Mouse (Mus musculus) CH12.LX (cell line): ENCODE measurements around the gene Prkca. TPM values are rescaled to one million over a fixed set of nuclear protein-coding genes. Genes with fewer than 3 reads are reported as not detected.

Experiments used
- DNase-seq: peaks from one replicate; pipeline ENCODE4 v3.0.0-alpha.2; 2013; ENCODE audit errors: extremely low read depth
- H3K27ac ChIP-seq: 2 replicates; pipeline ENCODE4 v1.5.1; 2012; ENCODE audit warnings: low read depth, mild to moderate bottlenecking, control low read depth, moderate library complexity; ENCODE audit not compliant: insufficient read depth
- H3K27me3 ChIP-seq: replicated peaks from 2 replicates; pipeline ENCODE3; 2012; ENCODE audit warnings: inconsistent platforms
- H3K36me3 ChIP-seq, 2 experiments: replicated peaks in 1 of 2; 2 replicates each; pipeline versions ENCODE3 to v1.6.1; 2012; ENCODE audit warnings: inconsistent platforms in 1 of 2, low read length in 1 of 2, mild to moderate bottlenecking in 1 of 2, mixed read lengths in 1 of 2, moderate library complexity in 1 of 2; ENCODE audit not compliant: control insufficient read depth in 1 of 2, insufficient read depth in 1 of 2
- H3K4me1 ChIP-seq, 2 experiments: 2 replicates each; pipeline ENCODE4 v1.6.1; 2012; ENCODE audit warnings: inconsistent platforms in 1 of 2, moderate library complexity in 1 of 2; ENCODE audit not compliant: insufficient read depth in 2 of 2, control insufficient read depth in 1 of 2
- H3K4me2 ChIP-seq: 2 replicates; pipeline ENCODE4 v1.6.1; 2012; ENCODE audit warnings: low read depth, mild to moderate bottlenecking, control low read depth; ENCODE audit not compliant: poor library complexity, insufficient read depth, severe bottlenecking
- H3K4me3 ChIP-seq, 3 experiments: fragments of 150-350 bp in 1 of 3; sonication (generic) in 1 of 3; replicated peaks in 1 of 3; 2 replicates each; pipeline versions ENCODE3 to v1.5.1; 2011 to 2012; ENCODE audit warnings: low read depth in 2 of 3, low read length in 2 of 3, mild to moderate bottlenecking in 2 of 3, moderate library complexity in 2 of 3, control low read depth in 1 of 3, improper control_type of control experiment in 1 of 3, inconsistent platforms in 1 of 3, mixed read lengths in 1 of 3; ENCODE audit not compliant: poor library complexity in 1 of 3
- H3K79me2 ChIP-seq: replicated peaks from 2 replicates; pipeline ENCODE4 v1.6.1; 2012; ENCODE audit warnings: mild to moderate bottlenecking, moderate library complexity; ENCODE audit not compliant: control insufficient read depth, poor library complexity, insufficient read depth, severe bottlenecking; ENCODE audit errors: extremely low read depth
- H3K9ac ChIP-seq: 2 replicates; pipeline ENCODE4 v1.6.1; 2012; ENCODE audit warnings: low read depth, mild to moderate bottlenecking, control low read depth, moderate library complexity; ENCODE audit not compliant: insufficient read depth
- H3K9me3 ChIP-seq: replicated peaks from 2 replicates; pipeline ENCODE3; 2012; ENCODE audit warnings: low read length, inconsistent platforms, mixed read lengths
- BHLHE40 ChIP-seq: IDR thresholded peaks from 2 replicates; pipeline ENCODE4 v1.6.1; 2011; ENCODE audit warnings: mild to moderate bottlenecking, low read depth, low read length, improper control_type of control experiment
- CHD2 ChIP-seq: IDR thresholded peaks from 2 replicates; pipeline ENCODE4 v1.6.1; 2011; ENCODE audit warnings: low read length, improper control_type of control experiment
- CTCF ChIP-seq, 2 experiments: IDR thresholded peaks in 1 of 2; conservative IDR thresholded peaks in 1 of 2; 2 replicates each; pipeline ENCODE4 v1.5.1; 2011 to 2012; ENCODE audit warnings: low read depth in 2 of 2, low read length in 2 of 2, improper control_type of control experiment in 1 of 2, inconsistent platforms in 1 of 2, mild to moderate bottlenecking in 1 of 2, moderate library complexity in 1 of 2
- E2F4 ChIP-seq: IDR thresholded peaks from 2 replicates; pipeline ENCODE4 v1.6.1; 2011; ENCODE audit warnings: low read depth, low read length, improper control_type of control experiment; ENCODE audit not compliant: insufficient replicate concordance
- ELF1 ChIP-seq: IDR thresholded peaks from 2 replicates; pipeline ENCODE4 v1.6.1; 2014; ENCODE audit warnings: low read depth, mild to moderate bottlenecking, inconsistent platforms, low read length, improper control_type of control experiment
- ETS1 ChIP-seq: conservative IDR thresholded peaks from 2 replicates; pipeline ENCODE4 v1.6.1; 2012; ENCODE audit warnings: low read depth, mild to moderate bottlenecking, inconsistent platforms, low read length, improper control_type of control experiment, moderate library complexity
- GABPA ChIP-seq: IDR thresholded peaks from 2 replicates; pipeline ENCODE4 v1.6.1; 2012; ENCODE audit warnings: low read depth, low read length, improper control_type of control experiment, inconsistent platforms; ENCODE audit not compliant: insufficient replicate concordance
- IRF4 ChIP-seq: IDR thresholded peaks from 2 replicates; pipeline ENCODE4 v1.6.1; 2014; ENCODE audit warnings: low read depth, mild to moderate bottlenecking, inconsistent platforms, low read length, improper control_type of control experiment
- JUND ChIP-seq: conservative IDR thresholded peaks from 2 replicates; pipeline ENCODE4 v1.6.1; 2011; ENCODE audit warnings: low read depth, low read length, improper control_type of control experiment
- KAT2A ChIP-seq: IDR thresholded peaks from 2 replicates; pipeline ENCODE4 v1.6.1; 2012; ENCODE audit warnings: low read length, improper control_type of control experiment, inconsistent platforms; ENCODE audit not compliant: insufficient replicate concordance
- MAFK ChIP-seq: IDR thresholded peaks from 2 replicates; pipeline ENCODE4 v1.6.1; 2011; ENCODE audit warnings: low read length, improper control_type of control experiment; ENCODE audit not compliant: insufficient replicate concordance
- MAX ChIP-seq: IDR thresholded peaks from 2 replicates; pipeline ENCODE4 v1.6.1; 2011; ENCODE audit warnings: low read length, improper control_type of control experiment
- MAZ ChIP-seq: IDR thresholded peaks from 2 replicates; pipeline ENCODE4 v1.6.1; 2012; ENCODE audit warnings: low read depth, mild to moderate bottlenecking, inconsistent platforms, low read length, improper control_type of control experiment, moderate library complexity
- MXI1 ChIP-seq: IDR thresholded peaks from 2 replicates; pipeline ENCODE4 v1.6.1; 2011; ENCODE audit warnings: mild to moderate bottlenecking, low read depth, low read length, improper control_type of control experiment
- MYC ChIP-seq: IDR thresholded peaks from 2 replicates; pipeline ENCODE4 v1.6.1; 2011; ENCODE audit warnings: low read depth, mild to moderate bottlenecking, improper control_type of control experiment, low read length
- NRF1 ChIP-seq: IDR thresholded peaks from 2 replicates; pipeline ENCODE4 v1.6.1; 2014; ENCODE audit warnings: low read depth, mild to moderate bottlenecking, inconsistent platforms, low read length, improper control_type of control experiment, moderate library complexity
- PAX5 ChIP-seq: IDR thresholded peaks from 2 replicates; pipeline ENCODE4 v1.6.1; 2012; ENCODE audit warnings: low read length, inconsistent platforms, mixed read lengths
- RAD21 ChIP-seq: IDR thresholded peaks from 2 replicates; pipeline ENCODE4 v1.6.1; 2011; ENCODE audit warnings: low read depth, mild to moderate bottlenecking, low read length, improper control_type of control experiment, moderate library complexity
- RCOR1 ChIP-seq: conservative IDR thresholded peaks from 2 replicates; pipeline ENCODE4 v1.6.1; 2012; ENCODE audit warnings: low read depth, mild to moderate bottlenecking, inconsistent platforms, low read length, improper control_type of control experiment
- SIN3A ChIP-seq: IDR thresholded peaks from 2 replicates; pipeline ENCODE4 v1.6.1; 2012; ENCODE audit warnings: low read length, improper control_type of control experiment, inconsistent platforms
- SMC3 ChIP-seq: IDR thresholded peaks from 2 replicates; pipeline ENCODE4 v1.6.1; 2011; ENCODE audit warnings: low read depth, low read length, improper control_type of control experiment
- TBP ChIP-seq: conservative IDR thresholded peaks from 2 replicates; pipeline ENCODE4 v1.6.1; 2011; ENCODE audit warnings: low read depth, low read length, improper control_type of control experiment
- TCF12 ChIP-seq: IDR thresholded peaks from 2 replicates; pipeline ENCODE4 v1.6.1; 2014; ENCODE audit warnings: low read depth, mild to moderate bottlenecking, inconsistent platforms, low read length, improper control_type of control experiment
- UBTF ChIP-seq: IDR thresholded peaks from 2 replicates; pipeline ENCODE4 v1.6.1; 2012; ENCODE audit warnings: low read depth, mild to moderate bottlenecking, inconsistent platforms, low read length, improper control_type of control experiment, moderate library complexity
- USF1 ChIP-seq: IDR thresholded peaks from 2 replicates; pipeline ENCODE4 v1.6.1; 2014; ENCODE audit warnings: low read depth, mild to moderate bottlenecking, inconsistent platforms, low read length, improper control_type of control experiment
- USF2 ChIP-seq: conservative IDR thresholded peaks from 2 replicates; pipeline ENCODE4 v1.6.1; 2011; ENCODE audit warnings: low read depth, low read length, improper control_type of control experiment
- ZC3H11A ChIP-seq: IDR thresholded peaks from 2 replicates; pipeline ENCODE4 v1.6.1; 2012; ENCODE audit warnings: low read depth, mild to moderate bottlenecking, inconsistent platforms, low read length, improper control_type of control experiment
- ZMIZ1 ChIP-seq: IDR thresholded peaks from 2 replicates; pipeline ENCODE4 v1.6.1; 2012; ENCODE audit warnings: low read depth, mild to moderate bottlenecking, inconsistent platforms, low read length, improper control_type of control experiment
- dilution Hi-C: fragments of 300-500 bp; cut with MboI; formaldehyde crosslinking; loops from 2 replicates; pipeline ENCODE4 v1.14.3; 2020; ENCODE audit warnings: low sequenced_read_pairs; ENCODE audit not compliant: extremely low pct_unique_long_range_greater_than_20kb, extremely low pct_ligation_motif_present
- in situ Hi-C: fragments of 300-500 bp; cut with MboI; formaldehyde crosslinking; loops from 3 replicates; pipeline ENCODE4 v1.14.3; 2019; ENCODE audit warnings: low sequenced_read_pairs, low pct_ligation_motif_present, low pct_unique_long_range_greater_than_20kb, mixed read lengths
- polyA plus RNA-seq: library from polyadenylated mRNA; unstranded; fragments of >175 nt; gene quantifications from 2 replicates; pipeline ENCODE4 v1.2.1, GENCODE M21; 2012; ENCODE audit warnings: low read depth; ENCODE audit not compliant: insufficient read length
- total RNA-seq, 2 experiments: library from RNA; depleted of rRNA; stranded (reverse); fragments of 300-350 nt in 1 of 2; fragments of >200 nt in 1 of 2; gene quantifications; 2 replicates each; pipeline ENCODE4 v1.2.3; 2012 to 2014

Prkca gene
- total and polyA plus RNA-seq, 3 experiments: 40.0 to 107 (median 43.7) TPM

DNA sequence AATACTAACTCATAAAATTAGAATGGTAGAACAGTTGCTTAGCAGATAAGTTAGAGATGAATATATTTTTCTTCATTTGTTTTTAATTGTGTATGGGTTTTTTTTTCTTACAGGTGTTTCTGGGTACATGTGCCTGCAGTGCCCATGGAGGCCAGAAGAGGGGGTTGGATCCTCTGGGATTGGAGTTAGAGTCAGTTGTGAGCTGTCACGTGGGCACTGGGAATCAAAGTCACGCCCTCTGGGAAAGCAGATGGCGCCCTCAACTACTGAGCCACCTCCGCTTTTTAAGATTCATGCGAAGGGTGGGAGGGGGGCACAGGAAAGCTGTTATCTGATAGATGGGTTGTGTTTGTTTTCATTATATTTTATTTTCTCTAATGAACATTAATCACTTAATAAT, 131.1 kb downstream of the Prkca start:
- Histone ChIP-seq H3K79me2 (peaks cover 3% of the 10 kb centered on the region; the same call in 1 of the 2 replicates), H3K4me1 (peaks cover 33 to 93% of the 10 kb centered on the region in 2 experiments), H3K9me3 (peaks cover 5% of the 10 kb centered on the region), H3K9ac (no peak overlapping the region), H3K4me2 (no peak overlapping the region), H3K4me3 (no peak overlapping the region), H3K27me3 (no peaks in the 10 kb centered on the region), H3K36me3 (peaks cover 3 to 55% of the 10 kb centered on the region in 2 experiments), H3K27ac (no peak overlapping the region)
- TF ChIP-seq IRF4: peak; percentile 22; the same call in 1 of the 2 replicates
- peak; percentile 35 for TF ChIP-seq RAD21
- TF ChIP-seq ZC3H11A: no peak
- TF ChIP-seq MAX: no peak
- no peak for TF ChIP-seq UBTF
- no peak; the same call in 1 of the 2 replicates for TF ChIP-seq USF1
- TF ChIP-seq NRF1: no peak
- TF ChIP-seq MYC: no peak
- TF ChIP-seq RCOR1: no peak
- TF ChIP-seq JUND: no peak
- TF ChIP-seq TCF12: no peak; the same call in 1 of the 2 replicates
- no peak for TF ChIP-seq E2F4
- TF ChIP-seq CTCF (conservative IDR thresholded peaks at IDR 0.05 in 1 of 2, IDR thresholded peaks at IDR 0.05 in 1 of 2; ENCODE audit: low read depth in 2 of 2, low read length in 2 of 2): peak in 1 of 2 experiments; percentile 56; a peak in 2 of 4 replicates
- no peak for TF ChIP-seq SIN3A
- TF ChIP-seq KAT2A: no peak
- TF ChIP-seq TBP: no peak
- no peak for TF ChIP-seq MXI1
- TF ChIP-seq SMC3: peak; percentile 47
- no peak for TF ChIP-seq MAFK
- DNase-seq: no peak
- dilution Hi-C loops: no loop called here
- in situ Hi-C loops: loop anchor here (5.0 to 25.0 kb wide), 2 partner anchors 165 to 350 kb away; no protein-coding TSS in a partner anchor

DNA sequence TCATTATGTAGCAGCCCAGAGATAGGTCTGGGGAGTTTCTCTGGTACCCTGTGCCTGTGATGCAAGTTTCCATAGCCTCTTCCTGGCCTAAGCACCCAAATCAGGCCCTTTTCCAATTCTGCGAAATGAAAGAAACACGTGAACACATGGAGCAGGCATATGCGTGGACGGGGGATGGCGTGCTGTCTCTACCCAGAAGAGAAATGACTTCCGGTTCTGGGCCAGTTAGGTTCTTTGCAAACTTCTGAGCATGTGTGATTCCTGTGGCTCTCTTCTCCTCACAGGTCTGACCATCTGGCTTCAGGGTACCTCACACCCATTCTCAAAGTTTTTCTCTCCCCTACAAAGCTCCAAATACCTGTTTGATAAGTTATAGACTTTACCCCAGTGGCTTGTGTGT, 131.7 kb downstream of the Prkca start:
- peaks cover 3 to 51% of the 10 kb centered on the region in 2 experiments for H3K36me3 ChIP-seq
- H3K9ac ChIP-seq: peak overlapping the region; percentile 55
- dilution Hi-C loops: no loop called here
- peak overlapping the region; percentile 43 for H3K27ac ChIP-seq
- no peaks in the 10 kb centered on the region for H3K27me3 ChIP-seq
- peak overlapping the region; percentile 48 for H3K4me2 ChIP-seq
- H3K4me3 ChIP-seq: no peak overlapping the region
- in situ Hi-C loops: loop anchor here (5.0 to 25.0 kb wide), 2 partner anchors 165 to 350 kb away; no protein-coding TSS in a partner anchor
- peaks cover 3% of the 10 kb centered on the region; the same call in 1 of the 2 replicates for H3K79me2 ChIP-seq
- no peak for DNase-seq
- H3K9me3 ChIP-seq: peaks cover 2% of the 10 kb centered on the region
- peaks cover 35 to 98% of the 10 kb centered on the region in 2 experiments for H3K4me1 ChIP-seq
- TF ChIP-seq PAX5: no peak
- peak; percentile 88 for TF ChIP-seq RCOR1
- peak; percentile 55 for TF ChIP-seq RAD21
- peak; percentile 60 for TF ChIP-seq IRF4
- TF ChIP-seq USF2: no peak
- TF ChIP-seq NRF1: peak; percentile 62
- TF ChIP-seq JUND: no peak
- no peak; the same call in 1 of the 2 replicates for TF ChIP-seq ZMIZ1
- TF ChIP-seq MAFK: no peak
- TF ChIP-seq TCF12: peak; percentile 53; the same call in 1 of the 2 replicates
- TF ChIP-seq USF1: peak; percentile 11; the same call in 1 of the 2 replicates
- 0 out of 2 replicates have a peak, but pooled peaks have one; percentile 54 for TF ChIP-seq CHD2
- TF ChIP-seq GABPA: no peak
- 0 out of 2 replicates have a peak, but pooled peaks have one; percentile 13 for TF ChIP-seq TBP
- TF ChIP-seq MAZ: 0 out of 2 replicates have a peak, but pooled peaks have one; percentile 46
- TF ChIP-seq ELF1: peak; percentile 87
- peak; percentile 95 for TF ChIP-seq MYC
- TF ChIP-seq BHLHE40: peak; percentile 93
- peak; percentile 88 for TF ChIP-seq MXI1
- TF ChIP-seq ETS1: peak; percentile 72
- peak; percentile 56 for TF ChIP-seq SMC3
- TF ChIP-seq ZC3H11A: no peak
- TF ChIP-seq MAX: peak; percentile 93
